Mouse (Mus musculus): ENCODE measurements at regions not wholly inside any gene's neighbourhood (a gene's known extent, or its start where the extent isn't known, plus 50 kb on each side); places are given as distances from the start of the nearest gene placed in this dataset.

DNA sequence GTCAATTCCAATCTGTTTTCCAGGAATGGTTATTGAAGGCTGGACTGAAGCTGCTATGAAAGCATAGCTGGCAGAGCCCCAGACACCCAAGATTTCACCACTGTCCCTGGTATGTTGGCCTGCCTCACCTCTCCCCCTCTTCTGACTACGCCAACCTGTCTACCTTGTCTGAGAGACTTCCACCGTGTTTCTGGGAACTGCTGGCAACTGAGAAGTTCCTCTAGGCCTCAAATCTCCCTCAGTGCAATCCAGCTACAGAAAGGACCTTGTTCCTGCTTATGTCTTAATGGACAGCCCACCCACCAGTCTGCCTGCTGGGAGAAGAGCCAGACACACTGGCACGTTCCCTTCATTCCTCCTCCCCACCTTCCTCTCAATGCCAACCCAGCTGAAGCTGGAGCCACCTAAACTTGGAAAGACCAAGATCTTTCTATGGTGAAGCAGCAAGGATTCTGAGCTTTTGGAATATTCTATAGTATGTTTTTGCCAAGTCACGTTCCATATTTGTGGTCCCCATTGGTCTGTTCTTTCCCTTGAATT, 520.1 kb upstream of the Tnp1 start:
- DNase-seq, result no peak

DNA sequence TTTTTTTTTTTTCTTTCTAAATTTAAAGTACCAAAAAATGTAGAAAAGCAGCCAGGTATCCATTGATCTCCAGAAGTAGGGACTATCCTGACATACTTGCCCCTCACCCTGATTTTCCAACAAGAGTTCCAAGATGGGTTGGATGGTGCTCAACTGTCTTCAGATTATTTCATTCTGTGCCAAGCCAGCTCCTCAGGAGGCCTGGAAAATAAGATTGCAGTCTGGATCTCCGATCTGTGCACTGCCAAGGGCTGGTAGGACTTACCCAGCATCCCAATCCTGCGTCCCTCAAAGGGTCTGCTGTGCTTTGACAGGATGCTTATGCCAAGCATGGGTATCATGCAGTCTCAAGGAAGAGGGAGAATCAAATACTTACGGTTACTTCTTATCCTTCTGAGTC, 517.8 kb upstream of the Tnp1 start:
- no peak for DNase-seq

DNA sequence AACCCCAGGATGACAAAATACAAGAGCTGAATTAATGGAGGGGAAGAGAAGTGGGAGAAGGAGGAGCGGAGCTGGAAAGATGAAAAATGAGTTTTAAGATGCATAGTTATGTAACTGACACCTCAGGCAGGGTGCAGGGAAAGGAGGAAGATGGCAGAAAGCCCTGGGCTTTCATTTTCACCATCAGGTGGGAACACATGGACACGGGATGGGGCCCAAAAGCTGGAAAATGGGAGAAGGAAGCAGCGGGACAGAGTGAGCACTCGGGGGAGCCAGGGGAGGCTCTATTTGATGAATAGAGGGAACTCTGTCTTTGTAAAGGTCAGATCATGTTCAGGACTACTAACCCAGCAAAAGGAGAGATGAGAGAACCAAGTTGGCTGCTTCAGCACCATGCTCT, 516.6 kb upstream of the Tnp1 start:
- no peak for DNase-seq

DNA sequence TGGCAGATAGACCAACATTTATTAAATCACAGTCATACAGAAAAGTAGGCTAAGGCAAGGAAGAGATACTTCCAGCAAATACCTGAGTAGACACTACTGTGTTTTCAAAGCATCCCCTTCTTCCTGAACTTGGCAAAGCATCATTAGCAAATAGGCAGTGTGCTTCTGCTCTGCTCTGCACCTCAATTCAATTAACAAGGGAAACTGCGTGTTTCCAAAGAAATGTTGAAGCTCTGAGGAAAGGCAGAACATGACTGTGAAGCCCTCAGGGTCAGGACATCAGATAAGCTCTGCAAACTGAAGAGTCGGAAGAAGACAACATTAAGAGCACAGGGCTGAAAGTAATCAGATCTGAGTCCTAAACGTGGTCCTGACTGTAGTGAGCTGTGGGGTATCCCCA, 516.1 kb upstream of the Tnp1 start:
- no peak for DNase-seq

DNA sequence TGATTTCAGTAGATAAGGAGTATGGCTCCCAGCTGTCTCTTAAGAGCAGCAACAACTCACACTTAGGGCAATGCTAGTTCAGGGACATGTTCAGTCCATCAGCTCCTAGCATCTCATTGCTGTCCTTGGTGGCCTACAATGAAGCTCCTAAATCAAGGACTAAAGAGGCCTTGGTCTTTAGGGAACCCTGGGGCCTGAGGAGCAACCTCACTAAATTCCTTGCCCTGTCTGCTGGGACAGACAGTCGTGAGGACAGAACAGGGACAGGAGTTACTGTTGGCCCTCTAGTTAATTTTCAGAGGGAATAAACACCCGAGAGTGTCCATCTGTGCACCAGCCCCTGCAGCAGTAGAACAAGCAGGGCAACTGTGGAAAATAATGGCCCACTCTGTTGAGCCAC, 514.6 kb upstream of the Tnp1 start:
- DNase-seq, result no peak

DNA sequence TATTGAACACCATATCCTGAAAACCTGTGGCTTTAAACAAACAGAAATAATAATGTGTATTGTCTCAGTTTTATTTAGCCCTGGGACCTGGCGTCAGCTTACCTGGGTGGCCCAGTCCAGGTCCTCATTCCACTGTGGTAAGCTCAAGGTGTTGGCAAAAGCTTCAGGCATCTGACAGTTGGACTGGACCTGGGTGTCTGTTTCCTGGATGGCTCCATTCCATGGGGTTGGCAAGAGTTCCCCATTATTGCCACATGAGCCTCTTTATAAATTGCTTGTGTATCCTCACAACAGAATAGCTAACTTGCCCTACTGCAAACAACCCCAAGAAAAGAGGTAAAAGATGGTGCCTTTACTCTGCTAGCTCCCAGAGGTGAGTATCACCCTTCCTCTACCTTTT, 512.9 kb upstream of the Tnp1 start:
- no peak for DNase-seq

DNA sequence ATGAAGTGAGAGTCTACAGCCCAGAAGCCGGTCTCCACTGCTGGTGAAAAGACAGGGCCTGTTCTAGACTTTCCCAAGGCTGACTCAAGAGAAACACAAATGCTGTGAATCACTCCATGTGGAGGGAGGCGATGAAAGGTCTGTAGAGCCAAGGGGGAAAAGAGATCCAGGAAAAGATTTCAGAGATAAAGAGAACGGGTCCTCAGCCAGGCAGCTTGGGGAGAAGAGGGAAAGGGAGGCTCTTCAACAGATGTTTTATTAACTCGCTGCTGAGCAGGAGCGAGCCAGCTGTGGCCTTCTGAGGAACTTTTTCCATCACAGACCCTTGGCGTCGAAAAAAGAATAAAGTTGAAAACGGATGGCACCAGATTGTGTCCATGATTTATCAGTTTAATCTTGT, 500.7 kb upstream of the Tnp1 start:
- no peak for DNase-seq

DNA sequence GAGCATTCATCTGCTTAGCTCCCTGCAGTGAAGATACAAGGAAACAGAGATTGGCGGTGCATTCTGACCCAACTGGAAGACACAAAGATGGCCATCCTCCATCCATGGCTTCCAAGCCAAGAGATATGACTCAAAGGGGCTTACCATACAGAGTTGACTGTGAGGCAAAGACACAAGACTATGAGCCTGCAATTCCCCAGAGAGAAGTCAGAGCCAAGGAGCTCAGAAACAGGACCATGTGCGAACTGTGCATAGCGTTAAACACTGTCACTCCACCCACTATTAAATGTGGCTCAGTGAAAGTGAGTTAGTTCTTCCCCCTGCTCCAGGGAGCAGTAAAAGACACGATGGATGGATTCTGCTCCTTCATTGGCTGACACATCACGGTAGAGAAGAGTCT, 500.1 kb upstream of the Tnp1 start:
- DNase-seq, result no peak

DNA sequence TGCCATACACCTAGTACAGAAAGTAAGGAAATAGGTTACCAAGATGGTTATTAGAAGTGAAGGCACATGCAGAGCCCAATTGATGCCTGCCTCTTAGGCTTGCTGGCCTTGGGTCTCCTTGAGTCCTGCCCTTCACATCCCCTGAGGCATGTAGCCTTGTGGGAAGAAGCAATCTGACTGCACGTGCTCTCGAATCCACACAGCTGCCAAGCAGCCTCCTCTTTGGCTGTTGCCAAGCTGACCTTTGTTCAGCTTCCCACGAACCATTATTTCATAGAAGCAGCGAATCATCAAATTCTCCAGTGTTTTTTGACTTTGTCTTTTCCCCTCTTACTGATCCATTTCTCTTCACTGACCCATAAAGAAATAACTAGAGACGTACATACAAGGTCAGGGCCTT, 498.1 kb upstream of the Tnp1 start:
- DNase-seq, result peak; percentile 28

DNA sequence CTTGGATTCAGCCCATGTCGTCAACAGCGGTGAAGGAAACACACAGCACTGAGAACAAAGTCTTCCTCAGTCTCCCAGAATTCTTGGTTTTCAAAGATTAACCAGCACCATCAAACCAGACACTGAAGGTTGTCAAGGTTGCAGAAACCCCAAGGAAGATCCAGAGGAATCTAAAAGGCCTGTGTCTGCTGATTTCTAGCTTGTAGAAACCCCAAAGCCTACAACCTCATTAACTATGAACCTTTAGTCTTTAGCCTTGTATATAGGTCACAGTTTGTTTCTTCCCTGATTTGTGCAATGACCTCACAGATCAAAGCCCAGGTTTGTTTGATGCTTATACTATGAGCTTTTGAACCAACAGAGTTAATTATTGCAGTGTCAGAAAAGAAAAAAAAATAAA, 497.1 kb upstream of the Tnp1 start:
- DNase-seq, result no peak

DNA sequence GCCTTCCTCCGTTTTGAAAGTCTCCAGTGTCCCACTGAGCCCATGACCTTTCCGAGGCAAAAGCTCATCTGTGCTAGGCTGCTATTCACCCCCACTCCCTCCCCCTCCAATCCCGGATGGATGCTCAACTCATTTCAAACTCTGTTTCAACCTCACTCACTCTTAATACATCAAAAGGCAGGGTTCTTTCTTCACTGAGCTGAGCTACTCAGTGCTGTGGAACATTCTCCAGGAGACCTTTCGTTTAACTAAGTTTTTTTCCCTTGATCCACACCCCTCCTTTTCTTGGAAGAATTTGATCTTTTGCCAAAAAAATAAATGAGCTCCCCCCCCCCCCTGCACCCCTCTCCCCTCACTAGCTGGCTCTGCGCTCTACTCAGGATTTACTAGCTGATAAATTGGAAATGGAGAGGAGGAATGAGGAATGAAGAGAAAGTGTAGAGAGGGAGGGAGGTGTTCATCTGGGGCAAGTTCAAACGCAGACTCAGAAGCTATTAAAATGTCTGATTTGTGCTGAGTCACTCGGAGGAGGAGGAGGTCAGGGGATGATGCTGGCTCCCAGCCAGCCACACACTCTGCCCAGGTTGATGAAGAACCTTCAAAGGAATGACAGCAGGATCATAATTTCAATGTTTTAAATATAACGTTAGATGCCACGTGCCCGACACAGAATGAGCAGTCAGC, 491.5 kb upstream of the Tnp1 start:
- DNase-seq, result peak; percentile 53

DNA sequence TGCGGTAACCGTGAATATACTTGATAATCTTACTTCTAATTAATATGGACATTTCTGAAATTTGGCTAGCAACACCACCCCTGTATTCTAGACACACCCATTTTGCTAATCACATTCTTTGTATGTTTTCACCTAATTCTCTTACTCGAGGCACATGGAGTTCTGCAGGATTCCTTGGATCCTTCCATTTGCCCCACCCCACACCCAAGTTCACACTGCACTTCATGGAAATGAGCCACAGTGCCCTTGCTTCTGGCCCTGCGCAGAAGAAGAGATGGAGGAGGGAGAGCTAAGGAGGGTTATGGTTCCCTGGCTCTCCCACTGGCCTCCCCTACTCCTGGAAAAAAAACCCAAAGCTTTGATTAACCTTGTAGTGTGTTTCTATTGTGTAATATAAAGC, 487.9 kb upstream of the Tnp1 start:
- DNase-seq, result no peak

DNA sequence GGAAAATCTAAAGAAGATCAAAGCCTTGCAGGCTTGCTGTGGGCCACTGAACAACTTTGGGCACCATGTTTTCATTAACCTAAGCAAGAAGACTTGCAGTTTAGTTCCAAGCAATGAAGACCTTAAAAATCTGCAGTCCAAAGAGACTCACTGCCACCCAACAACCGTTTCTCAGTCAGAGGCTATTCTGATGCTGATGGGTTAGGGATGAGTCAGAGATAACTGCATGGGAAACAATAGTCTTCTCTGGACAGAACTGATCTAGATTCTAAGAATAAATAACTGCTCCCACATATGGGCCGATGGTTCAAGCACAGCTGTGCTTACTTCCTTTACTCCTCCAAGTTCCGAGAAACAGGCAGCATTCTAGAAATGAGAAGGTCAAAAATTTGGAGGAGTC, 485.0 kb upstream of the Tnp1 start:
- no peak for DNase-seq

DNA sequence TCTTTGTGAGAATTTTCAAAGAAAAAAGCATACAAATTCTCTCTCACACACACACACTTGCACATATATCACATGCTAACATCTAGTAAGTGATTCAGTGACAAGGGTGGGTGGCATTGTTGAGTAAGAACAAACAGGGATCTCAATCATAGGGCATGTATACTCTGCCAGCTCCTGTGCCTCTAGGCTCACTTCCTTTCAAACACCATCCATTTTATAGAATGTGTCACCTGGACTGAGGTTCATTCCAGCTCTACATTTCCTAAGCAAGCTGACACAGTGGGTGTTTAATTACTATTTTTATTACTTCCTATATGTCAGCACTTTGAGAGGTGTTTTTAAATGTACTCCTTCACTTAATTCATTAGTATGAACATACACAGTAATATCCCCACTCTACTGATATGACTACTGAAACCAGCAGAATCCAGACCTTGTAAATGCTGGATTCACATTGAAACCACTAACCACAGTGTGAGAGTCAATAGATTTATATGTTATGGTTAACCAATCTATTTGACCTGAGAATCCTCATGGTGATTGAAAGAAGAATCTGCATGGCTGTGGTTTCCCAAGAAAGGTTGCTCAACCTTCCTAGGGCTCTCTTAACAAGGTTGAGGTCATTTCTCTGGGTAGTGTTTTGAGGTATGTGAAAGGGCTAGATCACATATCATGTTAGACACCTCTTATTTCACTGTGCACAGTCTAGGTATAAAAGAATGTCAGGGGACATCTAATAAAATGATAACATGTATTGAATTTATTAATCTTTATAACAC, 480.5 kb upstream of the Tnp1 start:
- no peak for DNase-seq

DNA sequence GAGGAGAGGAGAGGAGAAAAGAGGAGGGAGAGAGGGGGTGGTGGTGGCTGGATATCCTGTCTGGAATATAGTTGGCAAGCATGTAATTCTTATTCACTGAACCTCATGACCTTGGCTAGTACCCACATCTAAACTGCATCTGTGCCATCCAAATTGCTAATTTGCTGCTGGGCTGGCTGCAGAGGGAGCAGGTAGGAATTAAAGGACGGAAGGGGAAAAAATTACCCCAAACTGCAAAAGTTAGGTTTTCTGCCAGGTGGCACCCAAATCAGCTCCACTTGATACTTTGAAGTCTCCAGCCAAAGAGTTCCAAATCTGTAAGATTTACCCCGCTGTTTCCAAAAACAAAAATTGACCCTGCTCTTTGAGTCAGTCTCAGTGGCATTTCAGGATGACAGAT, 466.2 kb upstream of the Tnp1 start:
- DNase-seq, result peak; percentile 23

DNA sequence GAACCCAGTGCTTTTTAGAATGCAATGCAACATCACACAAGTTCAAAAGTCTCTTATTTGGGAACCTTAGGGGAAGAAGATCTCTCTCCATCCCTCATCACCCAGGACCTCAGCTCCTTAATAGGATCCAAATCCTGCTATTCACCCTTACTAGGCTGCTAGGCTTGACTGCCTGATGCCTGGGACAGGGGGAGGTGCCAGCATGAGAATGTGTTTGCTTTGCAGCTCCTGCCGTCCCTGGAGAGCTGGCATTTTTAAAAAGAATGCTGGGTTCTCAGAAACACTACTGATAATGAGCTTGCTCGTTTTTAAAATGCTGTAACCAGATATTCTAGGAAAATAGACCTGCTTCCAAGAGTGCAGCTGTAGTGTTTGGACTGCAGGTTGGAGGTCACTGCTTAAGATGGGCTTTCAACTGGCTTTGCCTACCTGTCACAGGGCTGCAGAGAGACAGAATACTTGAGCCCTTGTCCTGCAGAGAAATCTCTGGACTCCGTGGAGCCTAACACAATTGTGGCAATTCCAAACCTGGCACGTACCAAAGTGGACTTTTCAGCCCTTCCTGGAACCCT, 463.7 kb upstream of the Tnp1 start:
- no peak for DNase-seq

DNA sequence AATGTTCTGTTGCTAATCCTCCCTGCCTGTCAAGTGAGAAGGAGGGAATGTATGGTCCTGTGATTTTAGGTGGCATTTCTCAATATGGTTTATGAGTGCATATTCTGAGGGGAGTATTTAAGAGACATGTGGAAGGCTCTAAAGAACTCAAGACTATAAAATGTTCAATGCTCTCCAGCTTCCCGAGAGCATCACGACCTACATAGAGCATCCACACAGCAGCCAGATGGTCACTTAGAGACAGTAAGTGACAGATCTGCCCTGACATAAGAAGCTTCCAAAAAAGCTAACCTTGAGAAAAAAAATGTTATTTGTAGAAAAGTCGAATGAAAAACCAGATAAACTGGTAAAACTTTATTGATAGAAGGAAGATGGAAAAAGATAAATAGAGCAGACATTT, 444.9 kb upstream of the Tnp1 start:
- DNase-seq, result no peak

DNA sequence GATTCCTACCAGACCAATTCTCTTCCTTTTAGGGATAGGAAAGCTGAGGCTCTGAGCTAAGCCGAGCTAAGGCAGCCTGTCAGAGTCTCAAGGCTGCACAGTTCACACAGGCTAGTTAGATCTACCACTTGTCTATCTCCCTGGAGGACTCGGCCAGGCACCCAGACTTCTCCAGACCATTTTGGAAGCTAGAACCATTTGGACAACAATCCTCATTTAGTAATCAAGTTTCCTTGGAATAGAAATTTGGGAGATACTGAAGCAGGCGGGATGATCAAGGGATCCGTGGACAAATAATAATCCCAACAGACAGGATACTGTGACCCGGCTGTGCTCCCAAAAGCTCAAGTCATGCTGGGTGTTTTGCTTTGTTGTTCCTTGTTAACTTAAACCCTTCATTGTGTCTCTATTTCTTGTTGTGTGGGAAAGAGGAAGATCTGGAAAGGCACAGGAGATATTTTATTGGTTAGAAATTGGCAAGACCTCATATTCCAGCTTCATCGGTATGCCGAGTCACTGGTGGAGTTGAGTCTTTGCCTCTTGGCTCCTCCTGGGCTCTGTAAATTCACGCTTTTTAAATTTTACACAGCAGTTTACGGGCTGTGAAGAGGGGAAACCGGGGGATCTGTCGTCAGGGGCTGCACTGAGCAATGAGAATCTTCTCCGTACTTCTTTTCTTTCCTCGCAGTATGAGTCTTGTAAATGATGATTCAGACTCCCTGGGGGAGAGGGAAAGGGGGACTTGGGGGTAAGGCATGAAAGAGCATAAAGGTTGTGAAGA, 444.2 kb upstream of the Tnp1 start:
- DNase-seq, result no peak

DNA sequence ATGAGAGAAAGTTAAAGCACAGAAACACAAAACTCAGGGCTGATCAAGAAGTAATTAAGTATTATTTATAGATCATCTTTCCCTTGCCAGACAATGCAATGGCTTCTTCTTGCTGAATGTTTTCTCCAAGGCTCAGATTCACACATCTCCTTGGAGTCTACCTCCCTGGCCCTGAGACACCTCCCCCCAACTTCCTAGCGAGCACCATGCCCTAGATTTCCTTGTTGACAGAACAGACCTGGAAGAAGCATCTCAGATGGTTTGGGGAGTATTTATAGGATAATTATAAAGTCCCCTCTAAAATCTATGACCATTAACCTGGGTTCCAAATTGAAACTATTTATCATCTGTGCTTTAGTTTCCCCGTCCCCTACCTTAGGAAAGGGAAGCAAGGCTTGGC, 441.6 kb upstream of the Tnp1 start:
- DNase-seq, result no peak

DNA sequence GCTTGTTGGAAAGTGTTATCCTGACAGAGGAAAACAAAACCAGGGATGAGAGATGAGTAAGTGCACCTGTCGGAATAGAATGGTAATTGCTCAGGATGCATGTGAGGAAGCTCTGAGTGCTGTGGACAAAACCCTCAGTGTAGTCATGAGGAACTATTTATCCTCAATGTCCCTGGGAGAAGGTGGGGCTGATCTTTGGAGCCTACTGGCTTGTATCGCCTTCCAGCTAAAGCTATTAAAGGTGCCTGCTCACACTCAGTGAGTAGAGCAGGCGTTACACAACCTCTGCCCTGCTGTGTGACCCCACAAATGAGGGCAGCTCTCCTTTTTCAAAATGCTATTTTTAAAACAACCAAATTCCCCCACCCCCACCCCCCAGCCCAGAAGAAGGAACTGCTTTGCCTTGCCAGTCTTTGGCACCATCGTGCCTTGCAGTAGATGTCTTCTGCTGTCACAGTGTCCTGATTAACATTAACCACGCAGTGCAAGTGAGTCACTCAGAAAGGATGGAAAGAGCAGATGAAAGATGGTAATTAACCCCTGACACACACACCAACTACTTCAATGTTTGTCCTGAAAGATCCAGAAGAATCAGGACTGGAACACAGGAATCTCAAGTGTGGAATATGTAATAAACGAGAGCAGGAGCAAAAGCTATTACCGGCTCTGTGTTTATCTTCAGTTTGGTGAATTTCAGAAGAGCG, 440.8 kb upstream of the Tnp1 start:
- no peak for DNase-seq

DNA sequence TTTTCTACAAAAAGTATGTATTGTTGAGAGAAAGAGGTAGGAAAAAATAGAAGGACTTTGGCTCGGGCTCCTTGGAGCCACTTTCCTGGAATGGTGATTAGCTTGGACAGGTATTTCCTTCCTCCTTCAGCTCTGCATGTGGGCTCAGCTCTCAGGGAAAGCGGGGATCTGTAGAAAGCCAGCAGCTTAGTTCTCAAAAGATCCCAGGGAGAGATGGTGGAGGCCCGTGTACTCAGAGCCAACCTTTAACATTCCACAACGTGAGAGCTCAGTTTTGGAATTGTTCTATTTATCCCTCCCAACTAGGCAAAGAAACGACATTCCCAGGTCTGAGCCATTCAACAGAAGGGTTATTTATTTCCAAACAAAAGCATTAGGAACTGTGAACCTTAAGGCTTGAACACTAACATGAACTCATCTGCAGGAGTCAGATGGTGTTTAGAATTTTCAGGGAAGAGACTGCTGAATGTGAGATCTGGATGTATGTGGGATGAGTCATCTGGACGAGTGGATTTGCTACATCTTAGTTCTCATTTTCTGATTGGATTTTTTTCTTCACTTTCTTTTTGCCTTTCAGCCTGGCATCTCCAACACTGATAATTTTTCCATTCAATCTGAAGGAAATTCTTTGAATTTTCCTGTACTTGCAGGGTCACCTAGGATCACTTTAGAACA, 428.6 kb upstream of the Tnp1 start:
- DNase-seq, result no peak

DNA sequence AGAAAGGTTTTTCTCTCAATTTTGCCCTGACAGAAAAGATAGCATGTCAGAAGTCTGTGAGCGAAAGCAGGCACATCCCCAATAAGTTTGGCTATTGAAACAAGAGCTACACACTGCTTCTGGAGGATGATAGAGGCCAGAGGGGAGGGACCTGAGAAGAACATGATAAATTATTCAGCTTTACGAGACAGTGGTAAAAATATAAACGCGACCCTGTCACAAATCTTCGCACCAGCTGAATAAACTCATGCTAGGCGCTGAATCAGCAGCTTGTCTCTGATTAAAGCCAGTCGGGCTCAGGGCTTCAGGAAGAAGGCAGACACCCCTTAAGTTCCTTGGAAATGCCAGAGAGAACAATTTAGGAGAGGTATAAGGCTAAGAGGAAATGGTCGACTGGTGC, 422.7 kb upstream of the Tnp1 start:
- DNase-seq, result no peak
